Mouse (Mus musculus) thymus, postnatal 10 days (tissue): Measurements from ENCODE around the gene Vmn1r65.
"Not testable (repeated sequence)": the region's sequence is repeated elsewhere in the genome, so short reads cannot be mapped to it uniquely, and the experiment has no call there.

Experiments
- DNase-seq, 2 experiments: peaks; one replicate each; pipeline ENCODE4 v3.0.0; 2021; ENCODE audit warnings: low spot score in 2 of 2

Vmn1r65 gene

DNA sequence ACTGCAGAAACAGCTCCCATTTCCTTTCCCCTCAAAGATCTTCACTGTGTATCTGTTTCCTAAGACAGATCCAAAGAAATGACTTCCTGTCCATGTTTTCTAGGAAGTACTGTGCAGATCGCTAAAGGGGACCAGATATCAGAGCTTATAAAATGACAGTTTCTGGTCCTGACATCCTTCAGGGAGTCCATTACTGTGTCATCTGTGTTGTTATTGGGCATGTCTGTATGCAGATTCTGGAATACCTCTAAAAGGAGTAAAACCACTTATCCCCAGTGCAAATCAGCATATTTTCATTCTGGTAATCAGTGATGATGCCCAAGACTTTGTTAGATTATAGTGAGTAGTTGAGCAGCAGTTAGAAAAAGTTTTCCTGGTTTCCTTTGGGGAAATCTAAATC is at the start of gene Vmn1r65:
TSS of gene Vmn1r65 (minus strand) at position 101 of the 400 bp plus-strand sequence.
- DNase-seq = no peak

DNA sequence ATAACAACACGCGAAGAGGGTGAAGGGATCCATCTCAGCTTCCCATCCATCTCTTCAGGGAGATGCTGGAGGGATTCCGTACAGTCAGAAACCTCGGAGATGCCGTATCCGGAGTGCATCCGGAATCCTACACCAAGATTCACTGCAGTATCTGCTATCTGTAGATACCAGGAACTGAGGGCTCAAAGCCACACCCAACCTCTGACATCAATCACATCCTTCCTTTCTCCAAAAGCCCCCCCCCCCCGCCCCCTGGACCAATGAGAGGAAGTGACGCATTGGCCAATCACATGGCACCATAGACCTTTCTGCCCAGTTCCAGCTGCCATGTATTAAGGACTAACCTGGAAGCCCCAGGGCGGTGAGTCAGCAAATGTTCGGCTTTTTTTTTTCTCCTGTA is 34.1 kb upstream of the Vmn1r65 start, which contains the start of gene Nlrp4c:
TSS of gene Nlrp4c (plus strand) at position 301 of the 400 bp plus-strand sequence.
- no peak for DNase-seq

DNA sequence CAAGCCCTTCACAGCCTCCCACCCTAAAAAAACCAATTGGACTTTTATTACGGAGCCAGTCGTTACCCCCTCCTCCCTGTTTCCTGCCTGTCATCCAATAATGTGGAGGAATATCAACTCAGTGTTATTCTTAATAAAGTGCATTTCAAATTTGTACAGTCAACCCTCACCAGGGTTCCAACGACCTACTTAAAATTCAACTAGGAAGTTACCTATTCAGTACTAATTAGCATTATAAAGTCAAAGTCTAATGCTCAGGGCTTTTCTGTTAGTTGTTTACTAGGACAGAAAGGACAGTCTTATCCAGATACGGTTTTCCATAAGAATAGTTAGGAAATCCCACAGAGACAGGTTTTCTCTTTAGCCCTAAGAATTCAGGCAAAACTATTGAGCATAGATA is 28.4 kb downstream of the Vmn1r65 start:
- not testable (repeated sequence) for DNase-seq

DNA sequence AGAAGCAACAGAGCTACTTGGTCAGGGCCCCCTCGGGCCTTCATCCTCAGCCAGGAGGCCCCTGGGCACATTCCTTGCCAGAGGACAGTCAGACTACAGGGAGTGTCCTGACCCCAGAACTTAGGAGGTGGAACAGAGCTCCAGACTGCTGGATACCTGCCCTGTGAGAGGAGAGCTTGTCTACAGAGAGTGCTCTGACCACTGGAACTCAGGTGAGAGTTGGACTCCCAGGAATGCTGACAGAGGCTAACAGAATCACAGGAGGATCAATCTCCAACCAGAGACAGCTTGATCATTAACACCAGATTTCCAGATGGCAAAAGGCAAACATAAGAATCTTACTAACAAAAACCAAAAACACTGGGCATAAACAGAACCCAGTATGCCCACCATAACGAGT is 38.3 kb downstream of the Vmn1r65 start:
- DNase-seq = not testable (repeated sequence)
